Mouse (Mus musculus) layer of hippocampus, adult 9-11 months (tissue): ENCODE data around the gene Scaf1.
"Not testable (repeated sequence)": the region's sequence is repeated elsewhere in the genome, so short reads cannot be mapped to it uniquely, and the experiment has no call there.

Experiments used
- DNase-seq: peaks from one replicate; pipeline ENCODE4 v3.0.0; 2022

Gene Scaf1

DNA sequence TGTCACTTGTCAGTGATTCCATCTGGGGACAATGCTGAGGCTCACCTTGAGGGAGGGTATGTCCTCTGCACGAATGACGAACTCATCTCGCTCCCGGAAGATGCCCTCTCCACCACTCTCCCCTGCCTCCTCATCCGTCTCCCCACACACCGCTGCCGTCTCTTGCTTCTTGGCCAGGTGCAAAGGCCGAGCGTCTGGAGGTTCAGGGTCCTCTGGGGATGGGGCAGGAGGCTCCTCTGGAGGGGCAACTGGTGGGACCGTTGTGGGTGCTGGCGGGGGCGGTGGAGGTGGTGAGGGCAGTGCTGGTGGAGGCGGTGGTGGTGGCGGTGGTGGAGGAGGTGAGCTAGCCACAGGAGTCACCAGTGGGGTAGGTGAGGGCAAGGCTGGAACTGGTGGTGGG, 27.1 kb upstream of the Scaf1 start:
- no peak for DNase-seq

DNA sequence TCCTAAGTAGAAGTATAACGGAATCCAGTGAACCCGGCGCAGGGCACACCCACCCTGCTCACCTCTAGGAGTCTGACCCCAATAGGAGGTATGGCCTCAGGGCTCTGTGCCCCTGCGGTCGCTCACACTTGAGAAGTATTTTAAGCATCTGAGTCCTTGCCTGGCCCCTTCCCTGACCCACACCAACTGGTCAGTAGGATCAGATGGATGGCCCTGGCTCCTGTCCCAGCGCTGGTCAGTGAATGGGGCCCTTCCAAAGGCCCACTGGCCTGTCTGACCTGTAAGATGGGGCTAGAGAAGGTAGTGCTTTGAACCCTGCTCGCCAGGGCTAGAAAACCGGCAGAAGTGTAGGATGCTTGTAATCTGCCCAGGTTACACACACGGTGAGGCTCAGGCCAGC, 24.7 kb upstream of the Scaf1 start:
- DNase-seq: no peak

DNA sequence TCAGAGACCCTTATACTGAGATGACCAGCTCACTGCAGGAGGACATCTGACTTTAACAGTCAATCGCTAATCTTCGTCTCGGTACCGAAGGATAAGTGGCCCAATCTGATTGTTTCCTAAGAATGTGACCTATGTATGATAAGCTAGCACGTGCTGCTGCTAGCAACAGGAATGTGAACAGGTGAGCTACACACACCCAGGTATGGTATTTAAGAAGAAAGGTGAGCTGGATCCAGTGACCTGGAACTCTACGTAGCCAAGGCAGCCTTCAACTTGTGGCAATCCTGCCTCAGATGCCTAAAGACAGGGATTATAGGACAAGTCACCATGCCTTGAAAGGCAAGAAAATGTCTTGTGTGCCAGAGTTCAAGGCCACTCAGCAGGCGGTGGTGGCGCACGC, 22.2 kb upstream of the Scaf1 start:
- DNase-seq: no peak

DNA sequence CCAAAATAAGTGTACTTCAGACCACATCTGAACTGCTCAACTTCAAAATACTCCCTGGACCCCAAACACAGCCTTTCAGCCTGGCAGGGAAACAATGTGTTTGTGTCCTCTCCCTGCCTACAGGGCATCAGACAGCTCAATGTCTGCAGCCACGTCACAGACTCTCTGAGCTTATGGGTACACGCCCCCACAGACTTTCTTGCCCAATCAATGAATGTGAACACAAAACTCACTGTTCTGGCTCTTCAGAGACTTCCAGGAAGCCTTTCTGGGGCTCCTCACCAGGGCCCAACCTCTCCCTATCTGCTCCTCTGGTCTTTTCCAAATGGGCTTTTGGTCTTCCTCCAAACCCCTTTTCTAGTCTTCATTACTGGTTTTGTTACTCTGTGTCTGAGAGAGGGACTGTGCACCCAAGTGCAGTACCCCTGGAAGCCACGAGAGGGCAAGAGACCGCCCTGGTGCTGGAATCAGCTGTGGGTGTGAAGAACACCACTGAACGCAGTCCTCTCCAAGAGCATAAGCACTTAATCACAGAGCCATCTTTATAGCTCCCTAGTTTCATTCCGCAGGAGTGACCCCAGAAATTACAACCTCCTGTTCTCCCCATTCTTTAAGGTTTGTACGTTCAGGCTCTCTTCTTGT, 21.7 kb upstream of the Scaf1 start:
- peak; percentile 10 for DNase-seq

DNA sequence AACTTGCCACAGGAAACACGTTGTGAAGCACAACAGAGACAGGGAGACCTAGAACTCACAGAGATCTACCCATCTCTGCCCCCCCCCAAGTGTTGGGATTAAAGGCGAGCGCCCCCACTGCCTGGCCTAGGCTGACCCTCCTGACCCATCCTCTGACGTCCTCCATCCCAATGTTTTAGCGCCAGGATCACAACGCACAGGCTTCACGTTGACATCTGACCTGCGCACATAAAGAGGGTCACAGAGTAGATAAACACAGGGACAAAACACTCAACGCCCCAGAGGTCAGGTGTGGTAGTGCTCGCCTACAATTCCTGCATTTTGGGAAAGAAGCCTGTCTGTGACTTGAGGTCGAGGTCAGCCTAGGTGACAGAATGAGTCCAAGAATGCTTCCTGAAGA, 20.5 kb upstream of the Scaf1 start:
- no peak for DNase-seq

DNA sequence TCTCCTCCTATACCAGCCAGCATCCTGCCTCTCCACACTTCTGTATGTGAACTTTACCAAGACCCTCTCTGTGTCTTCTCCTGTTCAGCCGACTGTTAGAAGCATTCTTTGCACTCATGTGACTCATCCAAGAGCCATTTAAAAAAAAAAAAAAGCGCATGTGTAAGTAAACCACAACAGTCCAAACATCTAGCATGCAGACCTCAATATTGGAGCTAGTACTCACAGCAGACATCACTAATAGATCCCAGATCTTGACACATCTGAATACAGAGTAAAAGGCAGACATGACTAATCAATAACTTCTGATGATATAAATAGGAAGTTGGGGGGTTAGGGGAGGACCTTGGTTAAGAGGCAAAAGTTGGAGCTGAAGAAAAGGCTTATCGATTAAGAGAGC, 19.5 kb upstream of the Scaf1 start:
- no peak for DNase-seq

DNA sequence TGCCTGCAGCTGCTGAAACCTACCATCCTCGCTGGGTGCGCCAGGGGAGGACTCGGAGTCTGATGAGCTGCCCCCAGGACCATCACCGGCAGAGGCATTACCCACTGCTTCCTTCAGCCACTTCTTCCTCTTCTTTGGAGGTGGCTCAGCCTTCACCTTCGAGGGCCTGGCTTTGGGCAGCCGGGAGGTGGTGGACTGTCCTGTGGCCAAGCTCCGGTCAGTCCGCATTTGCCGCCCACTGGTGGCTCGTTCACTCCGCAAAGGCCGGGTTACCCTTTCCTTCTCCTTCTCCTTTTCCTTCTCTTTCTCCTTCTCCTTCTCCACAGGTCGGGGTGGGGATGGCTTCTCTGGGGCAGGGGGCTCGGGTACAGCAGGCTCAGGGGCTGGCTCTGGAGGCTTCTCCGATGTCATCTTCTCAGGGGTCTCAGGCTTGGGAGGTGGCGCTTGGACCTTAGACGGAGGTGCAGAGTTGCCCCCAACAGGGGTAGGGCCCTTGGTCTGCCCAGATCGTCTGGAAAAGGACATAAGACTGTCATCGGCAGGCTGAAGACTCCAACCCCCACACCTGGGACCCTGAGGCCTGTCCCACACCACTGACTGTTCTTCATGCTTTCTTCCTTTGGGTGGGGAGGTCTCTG, 17.7 kb upstream of the Scaf1 start:
- DNase-seq: no peak

DNA sequence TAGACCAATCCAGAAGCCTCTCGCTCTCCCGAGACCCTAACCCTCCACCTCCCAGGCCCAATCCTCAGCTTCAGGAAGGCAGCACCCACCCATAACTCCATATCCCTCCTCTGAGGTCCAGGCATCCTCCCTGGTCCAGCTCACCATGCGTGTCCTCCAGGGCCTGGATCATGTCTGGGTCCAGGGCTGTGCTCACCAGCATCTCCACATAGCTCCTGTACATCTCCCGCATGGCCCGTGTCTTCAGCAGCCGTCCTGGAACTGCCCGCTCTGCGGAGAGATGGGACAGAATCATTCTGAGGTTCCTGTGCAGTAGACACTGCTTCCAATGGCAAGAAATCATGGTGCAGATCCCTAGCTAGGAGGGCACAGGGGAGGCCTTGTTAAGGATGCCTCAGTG, 14.7 kb upstream of the Scaf1 start:
- no peak for DNase-seq

DNA sequence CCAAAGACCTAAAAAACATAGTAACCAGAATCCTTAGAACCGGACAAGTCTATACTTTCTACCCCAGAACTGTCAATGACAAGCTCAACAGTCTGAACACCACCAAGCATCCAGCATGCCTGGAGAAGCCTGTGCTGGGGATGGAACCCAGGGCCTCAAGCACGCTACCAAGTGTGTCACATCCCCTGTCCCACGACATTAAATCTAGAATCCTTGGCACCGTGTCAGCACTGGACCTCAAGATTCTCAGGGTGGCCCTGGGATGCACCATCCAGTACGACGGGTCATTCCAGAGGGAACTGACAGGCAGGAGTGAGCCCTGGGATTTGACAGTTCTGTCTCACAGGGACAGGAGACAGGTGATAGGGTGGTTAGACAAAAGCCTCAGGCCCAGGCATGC, 13.8 kb upstream of the Scaf1 start:
- DNase-seq: no peak

DNA sequence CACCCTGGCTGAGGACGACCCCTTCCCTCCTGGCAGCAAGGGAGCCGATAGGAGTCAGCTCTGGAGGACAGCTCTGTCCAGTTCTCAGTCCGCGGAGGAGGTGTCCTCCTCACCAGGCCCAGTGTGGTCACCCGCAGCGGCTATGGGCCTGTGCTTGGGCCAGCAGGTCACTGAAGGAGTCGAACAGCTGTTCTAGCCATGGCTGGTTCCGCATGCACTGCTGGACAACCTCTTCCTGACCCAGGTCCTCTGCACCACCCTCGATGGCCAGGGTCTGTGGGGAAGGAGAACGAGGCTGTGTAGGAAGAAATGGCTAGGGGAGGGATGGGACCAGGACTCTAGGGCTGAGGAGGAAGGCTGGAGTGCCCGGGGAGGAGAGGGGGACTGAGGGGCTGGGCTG, 12.2 kb upstream of the Scaf1 start:
- DNase-seq: no peak

DNA sequence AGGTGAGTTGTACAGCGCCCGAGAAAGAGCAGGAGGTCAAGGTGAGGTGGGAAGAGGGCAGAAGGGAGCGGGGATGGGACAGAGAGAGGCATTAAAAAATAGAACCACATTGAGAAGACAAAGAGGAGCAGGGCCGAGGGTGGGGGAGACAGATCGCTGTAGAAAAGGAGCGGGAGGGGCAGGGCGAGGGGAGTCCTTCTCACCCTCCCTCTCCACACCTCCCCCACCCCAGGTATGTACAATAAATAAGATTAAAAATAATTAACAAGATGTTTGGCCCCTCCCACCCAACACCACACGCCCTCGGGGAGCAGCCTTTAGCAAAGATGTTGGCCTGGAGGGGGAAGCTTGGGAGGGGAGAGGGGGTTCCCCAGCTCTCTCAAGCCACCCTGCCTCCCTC, 11.6 kb upstream of the Scaf1 start:
- DNase-seq: no peak

DNA sequence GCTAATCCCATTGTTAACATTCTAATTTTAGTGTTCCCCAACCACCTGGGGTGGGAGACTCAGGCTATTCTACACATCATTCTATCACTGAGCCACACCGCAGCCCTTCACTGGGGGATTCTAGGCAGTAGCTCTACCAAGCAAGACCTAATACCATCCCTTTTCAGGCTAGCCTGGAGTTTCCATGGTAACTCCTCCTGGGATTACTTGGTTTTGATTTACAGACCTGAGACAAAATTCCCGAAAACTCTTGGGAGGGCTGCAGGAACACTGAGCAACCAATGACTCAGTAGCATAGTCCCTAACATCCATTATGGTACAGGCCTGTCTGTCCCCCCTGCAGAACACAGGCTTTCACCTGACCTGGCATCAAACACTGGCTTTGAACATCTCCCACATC, 10.1 kb upstream of the Scaf1 start:
- no peak for DNase-seq

DNA sequence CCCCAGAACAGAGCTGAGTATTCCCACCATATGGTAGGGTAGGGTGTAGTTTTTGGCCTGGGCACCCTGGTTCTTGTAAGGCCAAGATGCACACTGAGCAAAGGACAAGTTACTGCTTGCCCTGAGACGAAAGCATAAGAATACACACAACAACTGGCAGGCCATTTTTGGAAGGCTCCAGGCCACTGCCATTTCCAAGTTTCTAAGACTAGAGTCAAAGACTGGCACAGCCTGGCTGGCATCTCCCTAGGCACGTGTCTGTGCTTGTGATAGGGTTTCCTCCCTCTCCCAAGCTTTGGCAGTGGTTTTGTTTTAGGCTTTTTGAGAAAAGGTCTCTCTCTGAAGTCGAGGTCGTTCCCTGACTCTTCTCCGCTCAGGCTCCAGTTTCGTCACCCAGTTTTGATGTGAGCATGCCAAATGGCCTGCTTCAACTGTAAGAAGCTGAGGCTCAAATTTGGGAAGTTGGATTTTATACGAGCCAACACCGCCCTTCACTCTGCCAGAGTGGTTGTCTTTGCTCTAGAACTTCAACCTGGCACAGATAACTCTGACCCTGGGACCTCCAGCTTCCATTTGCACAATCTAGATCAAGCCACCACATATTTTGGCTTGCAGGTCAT, 9.5 kb upstream of the Scaf1 start:
- DNase-seq: no peak

DNA sequence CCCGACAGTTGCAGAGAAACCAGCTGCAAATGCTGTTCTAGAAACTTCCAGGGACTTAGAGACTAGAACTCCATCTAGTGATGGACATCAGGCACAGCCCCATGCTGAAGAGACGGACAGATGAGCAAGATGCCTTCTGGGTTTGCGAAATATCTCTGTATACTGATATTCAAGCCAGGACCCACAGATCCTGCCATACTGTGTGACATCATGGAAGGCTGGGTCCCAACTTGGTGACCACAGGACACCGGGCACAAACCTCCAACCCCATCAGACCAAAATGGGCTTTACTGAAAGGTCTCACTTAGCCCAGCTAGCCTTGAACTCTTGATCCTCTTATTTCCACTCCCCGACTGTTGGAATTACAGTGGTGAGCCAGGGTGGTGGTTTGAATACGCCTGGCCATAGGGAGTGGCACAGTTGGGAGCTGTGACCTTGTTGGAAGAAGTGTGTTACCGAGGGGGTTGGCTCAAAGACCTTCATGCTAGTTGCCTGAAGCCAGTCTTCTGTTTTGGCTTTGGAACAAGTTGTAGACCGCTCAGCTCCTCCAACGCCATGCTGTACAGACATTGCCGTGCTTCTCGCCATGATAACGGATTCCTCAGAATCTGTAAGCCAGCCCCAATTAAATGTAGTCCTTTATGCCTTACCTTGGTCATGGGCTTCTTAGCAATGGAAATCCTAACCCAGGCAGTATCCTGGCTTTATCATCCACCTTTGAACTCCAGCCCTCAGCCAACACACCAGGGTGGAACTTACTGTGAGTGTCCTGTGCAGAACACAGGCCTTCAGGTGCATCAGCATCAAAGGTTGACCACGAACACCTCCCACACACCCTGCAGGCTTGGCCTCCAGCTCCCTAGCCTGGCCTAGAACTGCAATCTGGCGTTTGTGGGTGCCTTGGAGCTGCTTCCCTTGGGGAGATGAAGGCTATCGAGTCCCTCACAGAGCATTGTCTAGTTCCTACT, 8.4 kb upstream of the Scaf1 start:
- DNase-seq: no peak

DNA sequence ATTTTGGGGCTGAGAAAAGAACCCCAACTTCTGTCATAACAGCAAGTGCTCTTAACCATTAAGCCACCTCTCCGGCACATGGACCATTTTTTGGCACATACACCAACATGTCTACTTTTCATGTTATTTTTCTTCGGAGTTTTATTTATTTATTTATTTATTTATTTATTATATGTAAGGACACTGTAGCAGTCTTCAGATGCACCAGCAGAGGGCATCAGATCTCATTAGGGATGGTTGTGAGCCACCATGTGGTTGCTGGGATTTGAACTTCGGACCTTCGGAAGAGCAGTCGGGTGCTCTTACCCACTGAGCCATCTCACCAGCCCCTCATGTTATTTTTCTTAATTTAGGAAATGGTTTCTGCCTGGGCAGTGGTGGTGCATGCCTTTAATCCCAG, 7.5 kb upstream of the Scaf1 start:
- not testable (repeated sequence) for DNase-seq

DNA sequence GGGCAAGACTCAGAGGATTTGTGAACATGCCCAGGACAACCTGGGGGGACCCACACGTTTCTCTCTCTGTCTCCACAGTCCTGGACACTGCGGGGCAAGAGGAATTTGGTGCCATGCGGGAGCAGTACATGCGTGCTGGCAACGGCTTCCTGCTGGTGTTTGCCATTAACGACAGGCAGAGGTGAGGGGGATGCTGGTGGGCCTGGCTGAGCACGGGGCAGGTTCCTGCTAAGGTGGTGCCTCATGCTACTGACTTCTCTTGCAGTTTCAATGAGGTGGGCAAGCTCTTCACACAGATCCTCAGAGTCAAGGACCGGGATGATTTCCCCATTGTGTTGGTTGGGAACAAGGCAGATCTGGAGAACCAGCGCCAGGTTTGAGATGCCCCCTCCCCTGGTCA, 4.1 kb upstream of the Scaf1 start:
- no peak for DNase-seq

DNA sequence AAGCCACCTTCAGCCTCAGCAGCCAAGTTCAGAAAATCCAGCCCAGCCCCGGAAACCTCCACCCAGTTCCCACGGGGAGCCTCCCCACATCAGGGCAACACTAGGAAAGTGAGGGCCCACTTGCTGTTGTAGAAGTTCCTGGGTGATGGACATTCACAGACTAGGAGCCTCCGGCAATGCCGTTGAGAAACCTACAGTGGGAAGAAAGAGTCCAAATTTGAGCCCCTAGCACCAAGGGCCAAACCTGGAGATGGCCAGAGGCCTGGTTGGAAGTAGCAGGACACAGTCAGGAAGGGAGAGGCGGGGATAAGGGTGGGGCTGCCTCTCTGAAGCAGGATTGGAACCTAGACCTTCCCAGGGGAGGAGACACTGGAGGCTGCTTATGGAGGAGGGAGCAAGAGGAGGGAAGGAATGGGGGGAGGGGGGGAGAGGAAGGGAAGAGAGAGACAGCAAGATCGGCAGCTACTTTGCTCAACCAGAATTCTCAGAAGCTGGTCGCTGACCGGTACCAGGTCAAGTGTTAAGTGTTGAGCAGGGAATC, 2.9 kb upstream of the Scaf1 start:
- DNase-seq: no peak

DNA sequence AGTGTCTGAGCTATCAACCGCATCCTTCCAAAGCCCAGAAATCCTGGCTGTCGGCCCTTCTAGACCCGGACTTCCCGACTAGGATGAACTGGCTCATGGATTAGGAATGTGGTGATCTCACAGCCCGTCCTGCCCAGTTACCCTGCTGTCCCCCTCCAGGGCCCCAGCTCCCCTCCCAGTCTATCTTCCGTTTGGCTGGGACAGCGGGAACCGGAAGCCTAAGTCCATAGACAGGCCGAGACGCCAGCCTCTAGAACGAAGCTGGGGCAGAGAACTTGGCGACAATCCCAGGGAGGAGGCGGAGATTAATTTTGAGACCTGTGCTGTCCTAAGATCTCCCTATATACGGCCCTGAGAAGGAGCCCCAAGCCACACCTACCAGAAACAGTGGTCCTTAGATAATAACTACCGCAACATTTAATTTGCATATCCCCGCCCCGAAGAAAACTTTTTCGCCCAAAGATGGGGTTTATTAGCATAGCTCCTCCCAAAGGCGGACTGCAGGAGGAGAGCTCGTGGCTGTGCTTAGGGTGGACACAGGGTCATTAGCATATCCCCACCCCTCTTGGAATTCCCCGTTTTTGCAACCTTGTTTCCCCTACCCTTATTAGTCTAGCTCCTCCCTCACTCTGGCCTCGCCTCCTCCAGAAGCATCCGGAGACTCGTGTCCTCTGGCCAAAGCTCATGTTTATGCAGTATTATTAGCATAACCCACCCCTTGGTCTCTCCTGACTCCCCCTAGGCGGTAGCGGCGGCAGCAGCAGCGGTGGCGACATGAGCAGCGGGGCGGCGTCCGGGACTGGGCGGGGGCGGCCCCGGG, 1.3 kb upstream of the Scaf1 start, which contains the start of gene Rras:
Rras (plus strand) TSS at position 720 of the 820 bp plus-strand sequence.
- peak; percentile 96 for DNase-seq

DNA sequence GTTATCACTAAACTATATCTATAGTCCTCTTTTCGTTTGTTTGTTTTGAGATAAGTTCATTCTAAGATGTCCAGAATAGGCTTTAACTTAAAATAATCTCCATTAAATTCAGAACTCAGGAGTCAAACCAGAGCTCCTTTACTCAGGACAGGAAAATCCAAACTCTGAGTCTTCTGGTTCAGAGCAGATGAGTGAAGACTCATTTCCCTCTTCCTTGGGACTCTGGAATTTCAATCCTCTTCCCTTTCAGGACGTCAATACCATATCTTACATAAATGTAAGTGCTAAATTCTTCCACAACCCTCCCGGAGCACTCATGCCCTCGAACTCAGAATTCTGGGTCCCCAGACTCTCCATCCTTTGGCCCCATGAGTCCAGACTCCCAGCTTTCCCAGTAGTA, 598 bp upstream of the Scaf1 start:
- DNase-seq: no peak

DNA sequence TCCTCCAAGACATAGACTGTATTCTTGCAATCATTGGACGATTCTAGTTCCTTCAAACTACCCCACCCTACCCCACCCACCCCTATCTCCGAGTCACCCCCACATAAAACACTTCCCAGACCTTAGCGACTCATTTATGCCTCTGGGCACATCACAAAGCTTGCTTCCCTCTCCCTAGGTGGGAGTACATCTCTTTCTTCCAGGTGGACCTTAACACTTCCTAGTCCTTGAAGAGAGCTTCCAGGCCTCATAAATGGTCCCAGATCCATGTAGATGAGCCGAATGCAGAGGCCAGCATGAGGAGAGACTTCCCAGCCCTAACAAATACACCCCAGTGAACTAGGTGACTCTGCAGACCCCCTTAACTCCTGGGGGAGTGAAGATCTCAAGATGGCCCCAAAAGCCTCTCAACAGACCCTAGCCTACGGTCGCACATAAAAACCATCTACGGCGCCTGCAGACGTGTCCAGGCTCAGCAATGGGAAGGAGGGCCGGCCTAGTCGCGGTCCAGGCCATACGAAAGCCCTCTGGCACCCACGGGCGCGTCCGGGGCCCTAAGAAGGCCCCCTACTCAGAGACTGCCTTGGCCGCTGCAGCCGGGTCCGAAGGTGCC, 713 bp downstream of the Scaf1 start:
- DNase-seq: no peak

DNA sequence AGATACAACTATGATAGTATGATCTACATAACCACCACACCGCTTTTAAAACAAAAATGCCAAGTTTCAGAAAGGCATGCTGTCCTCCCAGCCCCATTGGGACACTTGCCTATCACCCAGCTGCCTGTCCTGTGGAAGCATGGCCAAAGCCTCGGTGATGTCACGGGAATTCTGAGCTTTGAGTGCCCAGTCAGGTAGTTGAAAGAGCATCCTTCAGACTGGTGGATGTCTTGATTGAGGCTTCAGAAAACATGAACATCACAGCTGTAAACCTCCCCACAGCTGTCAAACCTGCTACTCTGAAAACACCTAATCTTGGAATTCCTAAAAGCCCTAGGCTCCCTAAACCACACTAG, 2.1 kb downstream of the Scaf1 start:
- no peak for DNase-seq
